Mouse (Mus musculus) R1 (cell line): ENCODE measurements around the gene Slc12a6.

Source experiments
- DNase-seq: peaks from one replicate; pipeline ENCODE4 v3.0.0-alpha.2; 2018; ENCODE audit warnings: low read depth, low spot score

The Slc12a6 gene

DNA sequence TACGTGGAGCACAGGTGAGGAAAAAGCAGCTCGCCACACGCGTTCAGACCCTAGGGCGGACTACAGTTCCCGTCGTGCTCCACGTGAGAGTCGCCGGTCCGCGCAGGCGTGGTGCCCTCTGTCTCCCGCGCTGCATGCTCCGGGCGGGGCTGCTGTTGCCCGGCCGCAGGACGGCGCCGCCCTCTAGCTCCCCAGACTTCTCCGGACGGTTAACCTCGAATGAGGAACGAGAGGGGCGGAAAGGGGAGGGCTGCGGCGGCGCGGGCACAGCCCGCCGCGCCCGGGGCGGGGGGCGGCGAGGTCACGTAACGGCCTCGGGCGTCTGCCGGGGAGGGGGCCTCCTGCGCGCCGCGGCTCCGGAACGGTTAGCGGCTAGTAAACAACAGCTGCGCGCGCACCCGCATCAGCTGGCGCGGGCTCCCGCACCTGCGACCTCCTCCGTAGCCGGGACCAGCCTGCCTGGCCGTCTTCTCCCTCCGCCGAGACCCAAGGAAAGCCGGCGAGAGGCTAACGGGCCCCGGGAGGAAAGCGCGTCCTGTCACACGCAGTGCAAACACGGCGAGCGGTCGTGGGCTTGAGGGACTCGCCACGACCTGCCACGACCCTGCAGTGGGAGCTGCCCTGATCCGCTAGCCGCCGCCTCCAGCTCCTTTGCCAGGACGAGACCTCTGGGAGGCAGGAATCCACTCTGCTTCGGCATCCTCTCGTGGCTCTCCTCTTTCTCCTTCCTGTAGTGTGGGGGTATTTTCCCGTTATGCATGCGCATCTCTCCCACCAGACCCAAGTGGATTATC lies at the start of gene Slc12a6:
Gene Slc12a6 (plus strand): TSS at position 378 of the 794 bp plus-strand sequence.
- DNase-seq, result peak; percentile 91

- DNase-seq, result peak; percentile 40
Observed at GRCm38 (mm10) chr2:112215977-112216376, 49.6 kb upstream of the Slc12a6 start.

- no peak for DNase-seq
Observed at GRCm38 (mm10) chr2:112217614-112218013, 48.0 kb upstream of the Slc12a6 start.

DNA sequence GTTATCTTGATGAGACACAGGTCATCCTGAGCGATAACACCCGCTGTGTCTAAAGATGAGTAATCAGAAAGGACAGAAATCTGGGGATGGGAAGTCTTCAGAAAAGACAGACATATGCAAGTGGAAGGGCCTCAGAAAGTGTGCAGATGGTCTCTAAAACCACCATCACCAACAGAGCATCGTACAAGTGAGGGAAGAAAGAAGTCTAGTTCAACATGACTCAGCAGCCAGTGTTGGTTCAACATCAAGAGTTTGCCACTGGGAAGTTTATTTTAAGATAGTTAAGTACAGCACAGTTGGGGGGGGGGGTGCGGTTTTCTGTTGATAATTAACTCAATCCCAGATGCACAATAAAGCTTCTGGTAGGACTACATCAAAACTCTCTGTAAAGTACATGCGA lies 44.7 kb upstream of the Slc12a6 start:
- no peak for DNase-seq

- DNase-seq, result no peak
Observed at GRCm38 (mm10) chr2:112222607-112223006, 43.0 kb upstream of the Slc12a6 start.

DNA sequence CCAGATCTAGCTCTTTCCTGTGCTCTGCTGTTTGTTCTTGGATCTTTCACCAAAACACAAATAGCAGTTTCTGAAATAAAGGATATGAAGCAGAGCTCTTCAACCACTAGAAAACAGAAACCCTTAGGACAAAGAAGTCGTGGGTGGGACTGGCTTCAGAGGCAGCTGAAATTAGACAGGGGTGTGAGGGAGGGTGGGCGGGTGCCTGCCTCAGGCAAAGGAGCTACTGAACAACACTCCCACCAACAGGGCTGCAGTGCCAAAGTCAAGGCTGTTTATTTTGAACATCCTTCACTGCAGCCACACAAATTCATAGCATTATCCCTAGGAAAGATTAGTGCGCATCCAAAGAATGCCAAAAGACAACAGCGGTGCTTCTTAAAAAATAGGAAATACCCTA lies 41.3 kb upstream of the Slc12a6 start:
- DNase-seq, result no peak

- DNase-seq, result no peak
Observed at GRCm38 (mm10) chr2:112232623-112233022, 33.0 kb upstream of the Slc12a6 start.

GRCm38 (mm10) chr2:112236620-112237019 lies 29.0 kb upstream of the Slc12a6 start:
- DNase-seq, result no peak

DNA sequence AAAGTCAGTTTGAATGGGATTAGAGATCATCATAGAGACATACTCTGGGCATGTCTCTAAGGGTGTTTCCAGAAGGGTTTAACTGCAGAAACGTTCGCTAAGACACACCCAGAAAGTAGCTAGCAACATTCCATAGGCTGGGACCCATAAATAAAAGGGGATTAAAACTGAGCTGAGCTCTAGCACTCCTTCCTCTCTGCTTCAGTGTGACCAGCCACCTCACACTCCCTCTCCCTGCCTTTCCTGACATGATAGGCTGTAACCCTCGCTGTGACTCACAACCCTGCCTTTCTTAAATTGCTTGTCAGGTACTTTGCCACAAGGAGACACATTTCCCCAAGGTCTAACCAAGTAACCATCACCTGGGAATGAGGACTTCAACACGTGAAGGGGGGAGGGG lies 27.6 kb upstream of the Slc12a6 start:
- peak; percentile 19 for DNase-seq

- DNase-seq, result peak; percentile 84
Observed at GRCm38 (mm10) chr2:112239212-112239934, 26.3 kb upstream of the Slc12a6 start, which contains the start of gene Lpcat4. TSS of gene Lpcat4 (plus strand) at chr2:112239468.

DNA sequence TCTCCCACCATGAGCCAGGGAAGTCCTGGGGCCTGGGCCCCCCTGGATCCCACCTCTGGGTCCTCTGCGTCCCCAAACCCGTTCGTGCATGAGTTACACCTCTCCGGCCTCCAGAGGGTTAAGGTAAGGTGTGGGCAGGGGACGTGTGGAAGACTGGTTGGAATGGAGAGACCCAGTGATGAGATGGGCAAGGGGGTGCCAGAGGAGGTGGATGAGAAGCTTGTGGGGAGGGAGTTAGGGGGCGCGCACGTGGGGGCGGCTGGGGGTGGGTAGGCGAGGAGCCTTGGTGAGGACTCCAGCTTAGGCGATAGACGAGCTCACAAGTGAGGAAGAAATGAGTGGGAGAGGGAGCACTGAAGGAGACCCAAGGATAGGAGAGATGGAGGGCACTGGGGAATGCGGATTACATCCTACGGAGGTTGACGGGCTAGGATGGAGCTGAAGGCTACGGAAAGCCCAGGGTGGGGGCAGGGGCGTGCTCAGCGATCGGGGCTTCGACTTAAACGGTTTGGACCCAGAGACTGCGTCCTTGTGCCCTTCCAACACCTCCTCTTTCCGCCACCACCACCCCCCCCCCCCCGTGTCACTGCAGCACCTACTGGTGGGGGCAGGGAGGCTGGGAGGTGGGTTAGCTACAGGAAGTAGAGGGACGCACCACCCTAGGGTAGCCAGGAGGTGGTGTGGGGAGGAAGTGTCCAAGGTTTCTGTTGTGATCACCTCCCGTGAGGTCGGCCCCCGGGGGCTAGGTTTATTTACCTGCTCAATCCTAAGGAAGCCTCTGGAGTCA lies 25.5 kb upstream of the Slc12a6 start:
- DNase-seq, result peak; percentile 68

GRCm38 (mm10) chr2:112241787-112242186 lies 23.8 kb upstream of the Slc12a6 start:
- DNase-seq, result no peak

- no peak for DNase-seq
Observed at GRCm38 (mm10) chr2:112245307-112245706, 20.3 kb upstream of the Slc12a6 start.

DNA sequence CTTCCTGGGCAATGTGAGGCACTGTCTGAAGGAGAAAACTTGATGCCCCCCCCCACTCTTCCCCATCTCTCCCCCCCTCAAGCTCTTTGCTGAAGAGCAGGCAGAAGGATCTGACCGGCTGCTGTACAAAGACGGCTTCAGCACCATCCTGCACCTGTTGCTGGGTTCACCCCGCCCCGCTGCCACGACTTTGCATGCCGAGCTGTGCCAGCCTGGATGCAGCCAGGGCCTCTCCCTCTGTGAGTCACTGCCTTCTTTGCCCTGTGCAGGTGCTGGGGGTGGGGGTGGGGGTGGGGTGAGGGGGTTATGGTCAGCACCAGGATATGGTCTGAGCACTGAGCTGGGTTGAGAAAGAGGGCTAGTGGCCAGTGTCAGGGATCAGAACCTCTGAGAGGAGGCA lies 19.4 kb upstream of the Slc12a6 start:
- no peak for DNase-seq

DNA sequence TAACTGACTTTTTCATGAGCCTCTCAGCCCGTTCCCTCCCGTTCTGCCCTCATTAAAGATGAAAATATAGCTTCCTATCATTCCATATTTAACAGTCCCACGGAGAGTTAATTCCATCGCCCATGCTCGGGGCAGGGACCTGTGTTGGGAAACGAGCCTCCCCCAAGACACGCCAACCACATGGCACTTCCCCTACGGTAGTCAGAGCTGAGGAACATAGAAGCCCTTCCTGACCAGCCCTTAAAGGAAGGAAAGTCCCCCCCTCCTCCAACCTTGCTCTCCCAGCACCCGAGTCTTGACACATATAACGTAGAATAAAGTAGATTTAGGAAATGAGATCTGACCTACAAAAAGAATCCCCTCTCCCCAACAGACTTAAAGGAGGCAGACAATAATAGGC lies 18.3 kb upstream of the Slc12a6 start:
- no peak for DNase-seq

GRCm38 (mm10) chr2:112249780-112250453 lies 15.7 kb upstream of the Slc12a6 start:
- no peak for DNase-seq

DNA sequence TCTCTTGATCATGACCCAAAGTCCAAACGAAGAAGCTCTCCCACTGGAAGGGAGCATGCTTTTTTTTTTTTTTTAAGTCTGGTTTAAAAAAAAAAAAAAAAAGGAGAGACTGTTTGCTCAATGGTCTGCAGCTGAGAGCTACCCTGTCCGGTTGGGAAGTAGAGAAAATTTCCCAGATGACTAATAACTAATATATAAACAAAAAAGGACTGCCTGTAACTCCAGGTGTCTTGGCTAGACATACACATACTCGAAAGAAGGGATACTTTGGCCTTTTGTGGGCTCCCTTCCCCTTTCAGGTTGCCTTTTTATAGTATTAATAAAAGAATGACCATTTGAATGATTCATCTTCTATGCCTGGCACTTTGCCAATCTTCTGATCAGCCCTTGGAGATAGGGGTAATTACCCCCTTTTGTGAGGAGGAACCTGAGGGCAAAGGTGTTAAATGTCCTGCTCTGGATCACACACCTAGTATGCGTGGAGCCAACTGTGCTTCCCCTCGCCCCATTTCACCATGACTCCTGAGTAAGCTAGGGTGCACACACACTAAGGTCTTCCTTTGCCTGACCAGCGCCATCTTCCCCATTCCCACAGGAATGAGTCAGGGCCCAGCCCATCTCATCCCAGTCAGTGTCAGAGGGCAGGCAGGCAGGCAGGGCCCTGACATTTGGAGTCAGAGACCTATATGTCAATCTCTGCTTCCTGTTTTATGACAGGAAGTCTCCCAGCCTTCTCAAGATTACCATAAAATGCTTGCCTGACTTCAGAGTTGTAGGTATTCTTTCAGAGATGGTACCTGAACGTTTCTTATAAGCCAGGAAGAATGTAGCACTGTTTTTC lies 10.7 kb upstream of the Slc12a6 start:
- no peak for DNase-seq

DNA sequence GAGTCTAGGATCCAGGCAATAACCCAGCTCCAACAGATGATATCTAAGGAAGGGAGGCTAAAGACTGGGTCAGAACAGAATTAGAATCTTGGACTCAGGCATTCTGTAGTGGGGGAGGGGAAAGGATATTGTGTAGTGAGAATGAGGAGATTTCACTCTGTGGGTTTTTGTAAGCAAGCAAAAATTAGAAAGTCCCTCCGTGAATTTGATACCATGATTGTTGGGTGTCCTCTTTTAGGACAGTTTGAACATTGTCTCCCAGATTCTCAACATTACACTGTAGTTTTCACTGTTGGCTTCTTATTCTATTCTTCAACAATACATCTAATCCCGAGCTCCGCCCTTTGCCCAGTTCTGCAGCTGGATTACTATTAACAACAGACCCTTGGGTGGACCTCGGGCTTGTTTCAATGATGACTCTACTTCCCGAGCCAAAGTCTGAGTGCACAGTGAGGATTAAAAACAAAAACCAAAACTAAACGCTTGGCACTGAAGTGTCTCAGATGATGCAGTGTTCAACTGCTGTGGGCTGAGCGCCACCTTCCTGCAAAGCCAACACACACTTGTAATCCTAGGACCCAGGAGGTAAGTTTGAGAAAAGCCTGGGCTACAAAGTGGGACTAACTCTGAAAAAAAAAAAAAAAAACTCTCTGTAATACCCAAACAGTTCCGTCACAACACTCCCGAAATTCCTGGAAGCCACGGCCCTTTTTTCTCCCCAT lies 6.2 kb upstream of the Slc12a6 start, which contains the start of gene Nutm1:
Gene Nutm1 (minus strand): TSS at position 51 of the 722 bp plus-strand sequence.
- DNase-seq, result no peak

- peak; percentile 96 for DNase-seq
Observed at GRCm38 (mm10) chr2:112261748-112262653, 3.6 kb upstream of the Slc12a6 start, which contains the start of gene Nop10. TSS of gene Nop10 (plus strand) at chr2:112261926.
